Mouse (Mus musculus) spleen, adult 2 months (tissue): ENCODE measurements around the gene Ccnl1. TPM values are rescaled to one million over a fixed set of nuclear protein-coding genes. Genes with fewer than 3 reads are reported as not detected.

Experiments used
- DNase-seq, 2 experiments: peaks; one replicate each; pipeline versions ENCODE4 v3.0.0 to v3.0.0-alpha.2; 2012 to 2021; ENCODE audit warnings: low spot score in 2 of 2, low read depth in 1 of 2
- H3K27ac ChIP-seq: fragments of 200-500 bp; 2 replicates; pipeline ENCODE4 v1.5.1; 2012; ENCODE audit warnings: low read length, inconsistent platforms; ENCODE audit not compliant: insufficient read depth
- H3K27me3 ChIP-seq: fragments of 200-500 bp; 2 replicates; pipeline ENCODE4 v1.6.1; 2012; ENCODE audit warnings: mild to moderate bottlenecking, moderate library complexity, low read length, inconsistent platforms; ENCODE audit not compliant: control insufficient read depth, insufficient read depth
- H3K36me3 ChIP-seq: fragments of 200-500 bp; 2 replicates; pipeline ENCODE4 v1.6.1; 2012; ENCODE audit warnings: mild to moderate bottlenecking, low read length, inconsistent platforms; ENCODE audit not compliant: control insufficient read depth, insufficient read depth
- H3K4me1 ChIP-seq: fragments of 200-500 bp; 2 replicates; pipeline ENCODE4 v1.6.1; 2011; ENCODE audit warnings: inconsistent platforms; ENCODE audit not compliant: control insufficient read depth, insufficient read depth, insufficient read length
- H3K4me3 ChIP-seq: fragments of 200-500 bp; 2 replicates; pipeline ENCODE4 v1.5.1; 2011; ENCODE audit warnings: mild to moderate bottlenecking, inconsistent platforms; ENCODE audit not compliant: insufficient read depth, insufficient read length; ENCODE audit errors: extremely low read depth
- CTCF ChIP-seq: fragments of 200-500 bp; IDR thresholded peaks from 2 replicates; pipeline ENCODE4 v1.5.1; 2011; ENCODE audit warnings: mild to moderate bottlenecking, inconsistent platforms; ENCODE audit not compliant: insufficient read depth, insufficient read length, insufficient replicate concordance; ENCODE audit errors: extremely low read depth
- POLR2A ChIP-seq: fragments of 200-500 bp; IDR thresholded peaks from 2 replicates; pipeline ENCODE4 v1.6.1; 2011; ENCODE audit warnings: low read depth, low read length, inconsistent platforms
- WGBS: fragments of 180-500 bp; shearing (Covaris S2); methylation state at CpG from one replicate; pipeline ENCODE4 v1.1.7; 2018; 5-methylcytosine and 5-hydroxymethylcytosine counted together
- polyA plus RNA-seq: library from polyadenylated mRNA; depleted of rRNA; stranded (reverse); fragments of >200 nt; gene quantifications from 2 replicates; pipeline ENCODE4 v1.2.3, GENCODE M21; 2012

Gene Ccnl1
- polyA plus RNA-seq, 1 experiment = 52.5 TPM

GRCm38 (mm10) chr3:65958840-65959185 lies 764 bp upstream of the Ccnl1 start:
- DNase-seq = no peak
- TF ChIP-seq POLR2A = no peak
- peak overlapping the region; percentile 93 for H3K4me3 ChIP-seq
- peak overlapping the region; percentile 98 for H3K27ac ChIP-seq
- H3K36me3 ChIP-seq = peaks cover 15% of the 10 kb centered on the region
- H3K27me3 ChIP-seq = no peaks in the 10 kb centered on the region
- H3K4me1 ChIP-seq = peaks cover 10% of the 10 kb centered on the region
- 14% methylated on average over 9 of the region's 9 CpGs for WGBS

GRCm38 (mm10) chr3:65957271-65958101 lies 563 bp downstream of the Ccnl1 start:
- TF ChIP-seq POLR2A = no peak
- TF ChIP-seq CTCF = peak; percentile 9; the same call in 1 of the 2 replicates
- H3K27ac ChIP-seq = peak overlapping the region; percentile 99
- WGBS = under 1% methylated on average over 88 of the region's 94 CpGs
- DNase-seq = peak; percentile 48 to 56
- H3K4me3 ChIP-seq = peak overlapping the region; percentile 93
- H3K4me1 ChIP-seq = peaks cover 12% of the 10 kb centered on the region
- H3K27me3 ChIP-seq = no peaks in the 10 kb centered on the region
- H3K36me3 ChIP-seq = peaks cover 22% of the 10 kb centered on the region

GRCm38 (mm10) chr3:65954499-65955391 lies 3.3 kb downstream of the Ccnl1 start:
- Histone ChIP-seq H3K36me3 (peaks cover 31% of the 10 kb centered on the region), H3K4me3 (peak overlapping the region; percentile 13; the same call in 1 of the 2 replicates), H3K27me3 (no peaks in the 10 kb centered on the region), H3K4me1 (peaks cover 12% of the 10 kb centered on the region), H3K27ac (no peak overlapping the region)
- TF ChIP-seq POLR2A = no peak
- 58% methylated on average over 8 of the region's 8 CpGs for WGBS
- DNase-seq = no peak

- Histone ChIP-seq H3K27ac (no peak overlapping the region), H3K27me3 (no peaks in the 10 kb centered on the region), H3K4me3 (no peak overlapping the region), H3K4me1 (peaks cover 3% of the 10 kb centered on the region; the same call in 1 of the 2 replicates), H3K36me3 (peaks cover 44% of the 10 kb centered on the region)
- DNase-seq = no peak
- WGBS = 86% methylated on average over 4 of the region's 4 CpGs
- TF ChIP-seq CTCF (no peak), POLR2A (no peak)
Measured at GRCm38 (mm10) chr3:65950831-65951365, 7.2 kb downstream of the Ccnl1 start.

GRCm38 (mm10) chr3:65950304-65950703 lies 7.7 kb downstream of the Ccnl1 start:
- H3K27me3 ChIP-seq = no peaks in the 10 kb centered on the region
- no peak overlapping the region for H3K27ac ChIP-seq
- DNase-seq = no peak
- TF ChIP-seq POLR2A = no peak
- no peak for TF ChIP-seq CTCF
- peaks cover 44% of the 10 kb centered on the region for H3K36me3 ChIP-seq
- WGBS = 31% methylated on average over 2 of the region's 2 CpGs
- no peak overlapping the region for H3K4me3 ChIP-seq
- H3K4me1 ChIP-seq = peaks cover 2% of the 10 kb centered on the region; the same call in 1 of the 2 replicates

GRCm38 (mm10) chr3:65945277-65945932 lies 12.6 kb downstream of the Ccnl1 start:
- H3K36me3 ChIP-seq = peaks cover 33% of the 10 kb centered on the region

More at GRCm38 (mm10) chr3:65945277-65945932, 12.6 kb downstream of the Ccnl1 start:
- 100% methylated on average over 2 of the region's 2 CpGs for WGBS
- no peak overlapping the region for H3K4me3 ChIP-seq
- DNase-seq = no peak
- TF ChIP-seq POLR2A (no peak), CTCF (no peak)
- H3K27ac ChIP-seq = no peak overlapping the region
- H3K4me1 ChIP-seq = no peaks in the 10 kb centered on the region
- H3K27me3 ChIP-seq = no peaks in the 10 kb centered on the region
